Mouse (Mus musculus) spleen, adult 18-20 months (tissue): Measurements from ENCODE around the gene Ankfn1.

Experiments used
- DNase-seq, 2 experiments: peaks; one replicate each; pipeline ENCODE4 v3.0.0; 2022; ENCODE audit warnings: mixed read lengths in 2 of 2

Ankfn1 gene

GRCm38 (mm10) chr11:89574269-89574838, 203.1 kb downstream of the Ankfn1 start:
- no peak for DNase-seq

- DNase-seq: no peak
Observed at GRCm38 (mm10) chr11:89569391-89570145, 207.9 kb downstream of the Ankfn1 start.

GRCm38 (mm10) chr11:89568246-89568645, 209.2 kb downstream of the Ankfn1 start:
- no peak for DNase-seq

GRCm38 (mm10) chr11:89551441-89551840, 226.0 kb downstream of the Ankfn1 start:
- DNase-seq: no peak

GRCm38 (mm10) chr11:89550921-89551320, 226.5 kb downstream of the Ankfn1 start:
- no peak for DNase-seq

GRCm38 (mm10) chr11:89548786-89549185, 228.7 kb downstream of the Ankfn1 start:
- no peak for DNase-seq

GRCm38 (mm10) chr11:89546164-89546563, 231.3 kb downstream of the Ankfn1 start:
- DNase-seq: no peak

GRCm38 (mm10) chr11:89544856-89545817, 232.3 kb downstream of the Ankfn1 start:
- no peak for DNase-seq

GRCm38 (mm10) chr11:89538376-89538775, 239.1 kb downstream of the Ankfn1 start:
- no peak for DNase-seq

GRCm38 (mm10) chr11:89527800-89528430, 249.5 kb downstream of the Ankfn1 start:
- no peak for DNase-seq

GRCm38 (mm10) chr11:89515501-89515901, 262.0 kb downstream of the Ankfn1 start:
- DNase-seq: no peak

GRCm38 (mm10) chr11:89508675-89509324, 268.7 kb downstream of the Ankfn1 start:
- no peak for DNase-seq

- no peak for DNase-seq
Observed at GRCm38 (mm10) chr11:89506595-89507245, 270.7 kb downstream of the Ankfn1 start.

- no peak for DNase-seq
Observed at GRCm38 (mm10) chr11:89505046-89505445, 272.4 kb downstream of the Ankfn1 start.

- no peak for DNase-seq
Observed at GRCm38 (mm10) chr11:89501796-89502195, 275.7 kb downstream of the Ankfn1 start.

GRCm38 (mm10) chr11:89500961-89501360, 276.5 kb downstream of the Ankfn1 start:
- no peak for DNase-seq

- no peak for DNase-seq
Observed at GRCm38 (mm10) chr11:89481084-89481483, 296.4 kb downstream of the Ankfn1 start.

GRCm38 (mm10) chr11:89476927-89477326, 300.5 kb downstream of the Ankfn1 start:
- DNase-seq: no peak

- no peak for DNase-seq
Observed at GRCm38 (mm10) chr11:89476047-89476446, 301.4 kb downstream of the Ankfn1 start.

- no peak for DNase-seq
Observed at GRCm38 (mm10) chr11:89472871-89473270, 304.6 kb downstream of the Ankfn1 start.

GRCm38 (mm10) chr11:89465381-89465780, 312.1 kb downstream of the Ankfn1 start:
- DNase-seq: no peak

GRCm38 (mm10) chr11:89462216-89462615, 315.2 kb downstream of the Ankfn1 start:
- DNase-seq: no peak
